Comparison of ENCODE assay signal across 8 mouse cellular contexts in the genomic region with DNA sequence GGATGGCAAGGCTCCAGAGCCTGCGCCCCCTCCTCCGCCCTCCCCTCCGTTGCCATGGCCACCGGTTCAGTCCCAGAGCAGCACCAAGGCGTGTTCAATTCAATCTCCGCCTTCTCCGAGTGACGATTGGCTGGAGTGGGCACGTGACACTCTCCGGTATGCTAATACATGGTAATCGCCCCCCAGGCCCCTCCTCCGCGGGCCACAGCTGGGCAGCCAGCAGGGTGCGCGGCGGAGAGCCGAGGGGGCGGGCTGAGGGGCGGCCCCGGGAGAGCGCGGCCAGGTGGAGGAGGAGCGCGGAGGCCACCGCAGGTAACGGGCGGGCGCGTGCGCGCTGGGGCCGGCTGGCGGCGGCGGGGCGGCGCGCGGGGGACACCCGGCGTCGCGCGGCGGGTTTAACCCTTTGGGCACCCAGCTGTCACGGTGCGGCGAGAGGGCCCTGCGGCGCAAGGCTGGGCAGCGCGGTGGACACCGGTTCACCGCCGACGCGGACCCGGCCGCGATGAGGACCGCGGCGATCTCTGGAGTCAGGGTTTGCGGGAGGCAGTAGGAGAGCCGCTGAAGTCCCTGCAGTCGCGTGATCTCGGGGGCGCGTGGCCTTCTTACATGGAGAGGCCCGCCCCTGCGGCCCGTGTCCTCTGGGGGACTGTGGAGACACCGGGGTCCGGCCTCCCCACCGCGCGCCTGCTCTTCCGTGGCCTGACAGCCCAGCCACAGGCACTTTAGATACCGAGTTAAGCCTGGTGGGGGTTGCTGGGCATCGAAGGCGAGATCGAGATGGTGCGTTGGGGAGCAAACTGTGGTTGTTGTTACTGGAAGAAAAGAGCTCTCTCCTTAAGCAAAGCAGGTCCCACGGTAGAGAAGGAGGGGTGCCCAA. TPM values are rescaled to one million over a fixed set of nuclear protein-coding genes. Genes with fewer than 3 reads are reported as not detected.
A peak's percentile ranks its signal among the peaks of the same experiment; 100 is the strongest.
DNase-seq lines count a peak whose midpoint lies in the region; ATAC-seq and TF ChIP-seq lines count a peak whose summit lies in the region.

A gene (plus strand): TSS at position 198 of the 877 bp plus-strand sequence.

- ATAC-seq in heart, embryonic 13.5 days (ENCODE audit: extremely low read depth, insufficient number of reproducible peaks, low FRiP score, low TSS enrichment) = peak; percentile 80
- ATAC-seq in kidney, postnatal 0 days (replicated peaks; ENCODE audit: low FRiP score, low read depth) = peak; percentile 99
- ATAC-seq in monocyte, adult 5-6 weeks (replicated peaks; ENCODE audit: insufficient number of reproducible peaks, low FRiP score, low TSS enrichment, poor library complexity, severe bottlenecking) = peak; percentile 87

- TF ChIP-seq POLR2A in liver, adult 2 months (IDR thresholded peaks at IDR 0.05; ENCODE audit: extremely low read depth, insufficient read depth, low read length) = 0 out of 2 replicates have a peak, but pooled peaks have one; percentile 11

- peaks cover 35% of the 10 kb centered on the region for H3K27me3 ChIP-seq in heart, embryonic 13.5 days (replicated peaks)
- H3K27me3 ChIP-seq in kidney, postnatal 0 days (ENCODE audit: insufficient read depth, low read length) = no peaks in the 10 kb centered on the region
- no peaks in the 10 kb centered on the region for H3K27me3 ChIP-seq in liver, adult 2 months (ENCODE audit: control insufficient read depth, insufficient read depth, low read length)

- H3K9me3 ChIP-seq in heart, embryonic 13.5 days = no peaks in the 10 kb centered on the region
- H3K9me3 ChIP-seq in kidney, postnatal 0 days (replicated peaks; ENCODE audit: low read length) = no peaks in the 10 kb centered on the region

- H3K4me1 ChIP-seq in heart, embryonic 13.5 days = peaks cover 26% of the 10 kb centered on the region
- peaks cover 9% of the 10 kb centered on the region; the same call in 1 of the 2 replicates for H3K4me1 ChIP-seq in kidney, postnatal 0 days (replicated peaks; ENCODE audit: insufficient read depth, low read length)
- 0 out of 2 replicates have a peak, but pooled peaks cover 2% of the 10 kb centered on the region for H3K4me1 ChIP-seq in liver, adult 2 months (ENCODE audit: control insufficient read depth, insufficient read depth, low read length)

- H3K79me2 ChIP-seq in liver, adult 2 months (ENCODE audit: control insufficient read depth, insufficient read depth, low read length) = no peaks in the 10 kb centered on the region

- peak within 1 kb of the TSS; percentile 100 for H3K4me2 ChIP-seq in heart, embryonic 13.5 days
- H3K4me2 ChIP-seq in kidney, postnatal 0 days (ENCODE audit: low read length) = peak within 1 kb of the TSS; percentile 97

- no peaks in the 10 kb centered on the region for H3K36me3 ChIP-seq in heart, embryonic 13.5 days
- H3K36me3 ChIP-seq in kidney, postnatal 0 days (ENCODE audit: insufficient read depth, low read length) = no peaks in the 10 kb centered on the region
- no peaks in the 10 kb centered on the region for H3K36me3 ChIP-seq in liver, adult 2 months (ENCODE audit: control insufficient read depth, insufficient read depth, low read length)

- H3K27ac ChIP-seq in heart, embryonic 13.5 days (replicated peaks) = no peak within 1 kb of the TSS
- H3K27ac ChIP-seq in kidney, postnatal 0 days = peak within 1 kb of the TSS; percentile 73
- H3K27ac ChIP-seq in liver, adult 2 months (replicated peaks; ENCODE audit: insufficient read depth, low read depth, low read length) = peak within 1 kb of the TSS; percentile 73

- under 1% methylated on average over 81 of the region's 85 CpGs for WGBS in heart, embryonic 13.5 days
- WGBS in kidney, postnatal 0 days = under 1% methylated on average over 75 of the region's 85 CpGs
- under 1% methylated on average over 64 of the region's 85 CpGs for WGBS in liver, adult 2 months

- peak; percentile 63 for TF ChIP-seq CTCF in kidney, postnatal 0 days (IDR thresholded peaks at IDR 0.05; ENCODE audit: low read depth)
- peak; percentile 13; the same call in 1 of the 2 replicates for TF ChIP-seq CTCF in liver, adult 2 months (IDR thresholded peaks at IDR 0.05; ENCODE audit: low read depth, low read length)

- peak; percentile 94 for DNase-seq in CD4-positive, CD25-positive, alpha-beta regulatory T cell, adult 2 months (ENCODE audit: low read depth, low spot score)
- DNase-seq in c-Kit-positive CD71-negative TER-119-negative erythroid progenitor cells, embryonic 14.5 days (ENCODE audit: low read depth) = peak; percentile 86
- peak; percentile 67 for DNase-seq in fibroblast of lung, adult 2 months (ENCODE audit: low read depth)
- peak; percentile 97 for DNase-seq in kidney, postnatal 0 days (ENCODE audit: low spot score)
- DNase-seq in liver, adult 2 months (ENCODE audit: extremely low read depth, low read depth, low spot score) = peak; percentile 84
- peak; percentile 94 to 95 for DNase-seq in spleen, postnatal 36 days (ENCODE audit: low spot score in 2 of 2)

- H3K9ac ChIP-seq in heart, embryonic 13.5 days = peak within 1 kb of the TSS; percentile 84
- H3K9ac ChIP-seq in kidney, postnatal 0 days (ENCODE audit: low read depth, low read length) = peak within 1 kb of the TSS; percentile 73
- peak within 1 kb of the TSS; percentile 89 for H3K9ac ChIP-seq in liver, adult 2 months (ENCODE audit: low read depth, low read length)

- peak within 1 kb of the TSS; percentile 80 for H3K4me3 ChIP-seq in heart, embryonic 13.5 days
- peak within 1 kb of the TSS; percentile 70 for H3K4me3 ChIP-seq in kidney, postnatal 0 days (replicated peaks; ENCODE audit: low read depth, low read length)
- H3K4me3 ChIP-seq in liver, adult 2 months (ENCODE audit: insufficient read depth, low read depth, low read length) = peak within 1 kb of the TSS; percentile 81

RNA-seq across cellular contexts. Expression of the gene that starts here (rescaled TPM):
- polyA plus RNA-seq in heart, embryonic 13.5 days (2015; fragmentation: Nextera tagmentation; extraction: Ambion mirVana) = 9.9 and 16.7 TPM in 2 replicates
- 60.7 and 71.7 TPM in 2 replicates for polyA plus RNA-seq in kidney, postnatal 0 days (2015; fragmentation: Nextera tagmentation; extraction: Ambion mirVana)
- 7.7 and 12.6 TPM in 2 replicates for total RNA-seq in liver, adult 2 months (2014; rRNA removed)
- 28.7 and 32.3 TPM in 2 replicates for polyA plus RNA-seq in liver, adult 2 months (2012; rRNA removed)
- total RNA-seq in monocyte, adult 5-6 weeks (2017) = 15.0 to 31.5 TPM (median 22.9 TPM) in 3 replicates
